Mouse (Mus musculus): ENCODE measurements at regions not wholly inside any gene's neighbourhood (a gene's known extent, or its start where the extent isn't known, plus 50 kb on each side); places are given as distances from the start of the nearest gene placed in this dataset.
A peak's percentile ranks its signal among the peaks of the same experiment; 100 is the strongest.

GRCm38 (mm10) chr11:45241671-45242070, 610.2 kb upstream of the Clint1 start:
- no peak for DNase-seq (ENCODE audit: low spot score in 2 of 2)

- DNase-seq (ENCODE audit: low spot score in 2 of 2) = no peak
Observed at GRCm38 (mm10) chr11:45244796-45245195, 607.1 kb upstream of the Clint1 start.

GRCm38 (mm10) chr11:45256019-45256418, 595.8 kb upstream of the Clint1 start:
- no peak for DNase-seq (ENCODE audit: low spot score in 2 of 2)

GRCm38 (mm10) chr11:45262198-45262597, 589.7 kb upstream of the Clint1 start:
- no peak for DNase-seq (ENCODE audit: low spot score in 2 of 2)

- DNase-seq (ENCODE audit: low spot score in 2 of 2) = no peak
Observed at GRCm38 (mm10) chr11:45264001-45264400, 587.9 kb upstream of the Clint1 start.

- no peak for DNase-seq (ENCODE audit: low spot score in 2 of 2)
Observed at GRCm38 (mm10) chr11:45265171-45265988, 586.5 kb upstream of the Clint1 start.

- no peak for DNase-seq (ENCODE audit: low spot score in 2 of 2)
Observed at GRCm38 (mm10) chr11:45265989-45266302, 585.9 kb upstream of the Clint1 start.

- DNase-seq (ENCODE audit: low spot score in 2 of 2) = peak in 1 of 2 experiments; percentile 42
Observed at GRCm38 (mm10) chr11:45269215-45269614, 582.6 kb upstream of the Clint1 start.

- DNase-seq (ENCODE audit: low spot score in 2 of 2) = no peak
Observed at GRCm38 (mm10) chr11:45271206-45271605, 580.6 kb upstream of the Clint1 start.

- no peak for DNase-seq (ENCODE audit: low spot score in 2 of 2)
Observed at GRCm38 (mm10) chr11:45274446-45275119, 577.3 kb upstream of the Clint1 start.

GRCm38 (mm10) chr11:45275170-45275569, 576.7 kb upstream of the Clint1 start:
- DNase-seq (ENCODE audit: low spot score in 2 of 2) = no peak

- no peak for DNase-seq (ENCODE audit: low spot score in 2 of 2)
Observed at GRCm38 (mm10) chr11:45296772-45297171, 555.1 kb upstream of the Clint1 start.

GRCm38 (mm10) chr11:45311934-45312333, 539.9 kb upstream of the Clint1 start:
- DNase-seq (ENCODE audit: low spot score in 2 of 2) = no peak

GRCm38 (mm10) chr11:45323766-45324165, 528.1 kb upstream of the Clint1 start:
- DNase-seq (ENCODE audit: low spot score in 2 of 2) = no peak

- DNase-seq (ENCODE audit: low spot score in 2 of 2) = no peak
Observed at GRCm38 (mm10) chr11:45330319-45330718, 521.5 kb upstream of the Clint1 start.

- DNase-seq (ENCODE audit: low spot score in 2 of 2) = peak in 1 of 2 experiments; percentile 4
Observed at GRCm38 (mm10) chr11:45333756-45334155, 518.1 kb upstream of the Clint1 start.

GRCm38 (mm10) chr11:45349331-45349730, 502.5 kb upstream of the Clint1 start:
- no peak for DNase-seq (ENCODE audit: low spot score in 2 of 2)

- DNase-seq (ENCODE audit: low spot score in 2 of 2) = no peak
Observed at GRCm38 (mm10) chr11:45365343-45365742, 486.5 kb upstream of the Clint1 start.

GRCm38 (mm10) chr11:45389243-45390146, 462.4 kb upstream of the Clint1 start:
- no peak for DNase-seq (ENCODE audit: low spot score in 2 of 2)

GRCm38 (mm10) chr11:45396009-45396408, 455.8 kb upstream of the Clint1 start:
- DNase-seq (ENCODE audit: low spot score in 2 of 2) = peak in 1 of 2 experiments; percentile 35

- no peak for DNase-seq (ENCODE audit: low spot score in 2 of 2)
Observed at GRCm38 (mm10) chr11:45398188-45398587, 453.7 kb upstream of the Clint1 start.

- DNase-seq (ENCODE audit: low spot score in 2 of 2) = peak in 1 of 2 experiments; percentile 13
Observed at GRCm38 (mm10) chr11:45404377-45405029, 447.3 kb upstream of the Clint1 start.
